Mouse (Mus musculus): ENCODE measurements at regions not wholly inside any gene's neighbourhood (a gene's known extent, or its start where the extent isn't known, plus 50 kb on each side); places are given as distances from the start of the nearest gene placed in this dataset.
A peak's percentile ranks its signal among the peaks of the same experiment; 100 is the strongest.

DNA sequence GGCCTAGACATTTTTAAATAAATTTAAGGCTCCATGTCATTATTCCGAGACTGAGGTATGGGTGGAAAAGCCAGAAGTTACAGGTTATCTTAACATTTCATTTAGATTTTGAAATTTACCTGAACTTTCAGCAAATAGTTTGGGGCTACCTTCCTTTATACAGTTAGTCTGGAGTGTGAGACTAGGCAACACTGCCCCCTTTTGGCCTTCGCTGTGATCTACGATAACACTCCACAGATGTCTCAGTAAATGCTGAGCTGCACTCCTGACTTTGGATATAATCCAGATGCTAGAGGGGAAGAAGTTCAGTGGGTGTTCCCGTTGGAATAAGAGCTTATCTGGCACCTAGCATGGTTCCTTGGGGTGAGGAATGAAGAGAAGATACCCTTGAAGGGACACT, 224.6 kb downstream of the Nsun3 start:
- DNase-seq (ENCODE audit: low spot score in 2 of 2) = peak; percentile 39 to 54
- Histone ChIP-seq H3K27ac (no peak overlapping the region), H3K4me3 (no peak overlapping the region)
- peak; percentile 83 for TF ChIP-seq CTCF (conservative IDR thresholded peaks at IDR 0.05)

DNA sequence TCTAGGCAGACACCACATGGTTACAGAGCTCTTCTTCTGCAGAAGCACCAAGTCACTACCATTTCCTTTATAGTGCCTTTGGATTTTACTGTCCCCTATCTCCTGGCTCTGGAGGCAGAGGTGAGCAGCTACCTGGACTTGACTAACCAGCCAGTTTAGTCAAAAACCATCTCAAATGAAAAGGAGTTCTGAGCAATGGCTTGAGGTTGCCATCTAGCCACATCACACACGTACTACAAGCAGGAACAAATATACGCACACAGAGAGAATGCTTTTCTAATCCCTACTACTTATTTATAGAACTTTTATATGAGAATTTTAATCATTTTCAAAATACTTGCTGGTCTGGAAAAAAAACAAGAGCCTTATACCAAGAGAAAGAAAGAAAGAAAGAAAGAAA, 243.5 kb downstream of the Nsun3 start:
- peak; percentile 41 for TF ChIP-seq CTCF (conservative IDR thresholded peaks at IDR 0.05)
- DNase-seq (ENCODE audit: low spot score in 2 of 2) = no peak
- no peak overlapping the region for H3K4me3 ChIP-seq
- no peak overlapping the region for H3K27ac ChIP-seq

DNA sequence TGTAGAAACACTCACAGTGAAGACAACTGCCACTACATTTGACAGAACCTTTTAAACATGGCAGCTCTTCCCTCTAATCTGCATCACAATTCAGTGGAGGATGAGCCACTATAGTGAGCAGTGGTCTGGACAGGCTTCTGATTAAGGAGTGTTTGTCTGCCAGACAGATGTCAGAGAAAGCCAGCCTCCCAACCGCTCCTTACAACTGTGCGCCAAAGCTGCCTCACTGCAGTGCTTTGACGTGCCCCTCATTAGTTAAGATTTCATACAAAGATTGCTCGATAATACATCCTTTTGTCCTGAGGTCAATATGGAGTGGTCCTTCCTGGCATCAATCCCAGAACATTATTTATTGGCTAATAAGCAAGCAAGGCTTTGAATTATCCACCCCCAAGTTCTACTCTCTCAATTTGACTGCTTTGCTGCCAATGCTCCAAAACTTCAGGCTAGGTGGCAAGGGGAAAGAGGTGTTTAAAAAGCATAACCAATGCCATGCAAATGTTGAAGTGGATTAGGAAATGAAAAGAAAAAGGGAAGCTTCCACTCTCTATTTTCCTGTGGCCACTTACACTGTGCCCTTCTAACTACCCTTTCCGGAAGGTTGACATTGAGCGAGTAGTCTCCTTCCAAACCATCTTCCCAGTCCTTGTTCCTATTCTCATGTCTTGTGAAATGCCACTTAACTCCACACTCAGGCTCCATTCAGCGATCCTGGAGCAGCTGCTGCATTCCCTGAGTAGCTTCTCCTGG, 248.7 kb downstream of the Nsun3 start:
- no peak for DNase-seq (ENCODE audit: low spot score in 2 of 2)
- no peak overlapping the region for H3K27ac ChIP-seq
- no peak overlapping the region for H3K4me3 ChIP-seq
- TF ChIP-seq CTCF (conservative IDR thresholded peaks at IDR 0.05) = no peak

DNA sequence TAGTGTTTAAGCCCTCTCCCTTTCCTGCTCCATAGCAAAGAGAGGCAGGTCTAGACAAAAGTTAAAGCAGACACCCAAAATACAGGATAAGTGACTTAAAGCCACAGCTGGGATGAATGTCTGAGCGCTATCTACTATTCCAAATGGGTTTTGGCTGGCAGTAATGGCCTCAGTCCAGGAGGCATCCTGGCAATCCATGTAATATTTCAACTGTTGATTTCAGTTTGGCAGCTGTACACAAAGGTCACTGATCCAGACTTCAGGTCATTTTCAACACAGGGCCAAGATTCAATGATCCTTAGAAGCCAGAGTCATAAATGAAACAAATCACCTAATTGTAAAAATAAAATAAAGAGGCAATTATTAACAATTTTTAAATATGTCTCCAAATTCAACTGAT, 277.3 kb downstream of the Nsun3 start:
- DNase-seq (ENCODE audit: low spot score in 2 of 2) = no peak
- H3K27ac ChIP-seq = no peak overlapping the region
- TF ChIP-seq CTCF (conservative IDR thresholded peaks at IDR 0.05) = no peak
- H3K4me3 ChIP-seq = no peak overlapping the region

DNA sequence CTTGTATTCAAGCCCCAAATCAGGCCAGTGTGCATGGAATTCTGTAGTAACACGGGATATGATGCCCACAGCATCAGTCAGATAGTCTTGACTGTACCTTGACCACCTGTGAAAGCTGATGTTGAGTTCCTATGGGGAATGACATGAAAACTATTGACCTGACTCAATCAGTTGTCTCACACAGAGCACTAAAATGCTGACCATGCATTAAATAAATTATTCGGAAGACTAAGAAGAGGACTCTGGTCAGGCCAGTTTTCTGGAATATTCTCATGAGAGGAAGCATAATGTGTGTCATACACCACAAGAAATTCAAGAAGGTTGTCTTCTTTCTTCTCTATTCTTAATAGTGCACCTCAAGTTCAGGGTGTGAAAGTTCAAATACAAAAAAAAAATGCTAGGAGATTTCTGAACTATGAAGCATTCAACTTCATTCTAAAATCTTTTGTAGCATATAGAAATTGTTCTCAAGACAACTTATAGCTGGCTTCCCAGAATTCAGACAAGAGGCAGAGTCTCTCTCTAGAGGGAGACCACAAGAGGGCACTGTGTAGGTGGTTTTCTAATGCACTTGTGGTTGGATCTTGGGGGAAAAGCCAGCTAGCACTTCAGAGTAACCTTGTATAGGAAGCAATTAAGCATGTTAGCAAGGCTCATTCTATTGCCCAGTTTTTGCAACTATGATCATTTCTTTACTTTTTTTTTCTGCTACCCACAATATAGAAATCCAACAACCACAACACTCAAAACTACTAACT, 279.7 kb downstream of the Nsun3 start:
- peak; percentile 31 to 61 for DNase-seq (ENCODE audit: low spot score in 2 of 2)
- no peak overlapping the region for H3K27ac ChIP-seq
- H3K4me3 ChIP-seq = no peak overlapping the region
- peak; percentile 88 for TF ChIP-seq CTCF (conservative IDR thresholded peaks at IDR 0.05)

DNA sequence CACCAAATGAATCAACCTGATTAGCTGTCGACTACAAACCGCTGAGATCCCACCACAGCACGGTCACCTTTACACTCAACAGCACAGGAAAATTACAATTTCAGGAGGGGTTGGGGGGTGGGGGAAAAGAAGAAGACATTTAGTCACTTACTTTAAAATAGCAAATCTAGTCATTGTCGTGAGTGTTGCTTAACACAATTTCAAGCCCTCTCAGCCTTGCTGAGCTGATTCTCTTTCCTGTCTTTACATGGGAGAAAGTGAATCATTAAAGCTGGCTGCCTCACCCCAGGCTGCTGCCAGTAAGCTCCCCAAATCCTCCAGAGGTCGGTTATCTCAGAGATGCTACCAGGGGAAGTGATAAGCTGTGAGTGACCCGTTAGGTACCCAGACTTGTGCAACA, 285.7 kb downstream of the Nsun3 start:
- TF ChIP-seq CTCF (conservative IDR thresholded peaks at IDR 0.05) = no peak

DNA sequence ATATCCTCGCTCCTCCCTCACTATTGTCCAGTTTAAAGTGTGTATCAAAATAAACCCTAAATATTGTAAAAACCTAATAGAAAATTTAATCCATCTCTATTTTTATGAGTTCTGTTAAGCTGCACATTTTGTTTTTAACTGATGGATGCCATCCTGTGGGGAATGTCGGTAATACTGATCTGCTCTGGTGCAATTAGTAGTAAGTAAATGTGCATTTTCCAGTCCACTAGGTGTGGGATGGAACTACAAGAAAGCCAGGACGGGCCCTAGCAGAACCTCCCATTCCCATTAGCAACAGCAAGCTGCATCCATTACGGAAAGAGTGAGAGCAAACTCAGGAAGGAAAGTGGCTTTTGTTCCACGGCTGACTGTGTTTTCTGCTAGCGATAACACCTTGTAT, 286.3 kb downstream of the Nsun3 start:
- H3K27ac ChIP-seq = peak overlapping the region; percentile 30
- peak; percentile 82 for TF ChIP-seq CTCF (conservative IDR thresholded peaks at IDR 0.05)
- DNase-seq (ENCODE audit: low spot score in 2 of 2) = peak; percentile 52 to 61
- H3K4me3 ChIP-seq = no peak overlapping the region; the same call in 1 of the 2 replicates

More for the DNA sequence above, 285.7 kb downstream of the Nsun3 start:
- no peak overlapping the region for H3K4me3 ChIP-seq
- H3K27ac ChIP-seq = no peak overlapping the region
- DNase-seq (ENCODE audit: low spot score in 2 of 2) = no peak

DNA sequence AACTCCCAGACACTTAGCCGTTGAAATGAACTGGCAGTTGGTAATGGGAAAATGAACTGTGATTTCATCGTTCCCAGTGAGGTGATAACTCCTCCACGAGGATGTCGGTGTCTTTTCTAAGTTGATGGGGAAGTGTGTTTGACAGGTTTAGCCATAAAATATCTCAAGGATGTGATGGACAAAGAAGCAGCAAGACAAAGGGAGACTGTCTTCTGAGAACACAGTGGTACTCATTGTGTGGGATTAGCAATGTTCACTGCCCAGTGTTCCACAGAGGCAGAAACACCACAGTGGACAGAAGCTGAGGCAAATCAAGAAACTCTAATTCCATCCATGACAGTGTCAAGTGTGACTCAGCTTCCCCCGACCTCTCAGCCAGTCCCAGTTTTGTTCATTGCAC, 287.9 kb downstream of the Nsun3 start:
- no peak for TF ChIP-seq CTCF (conservative IDR thresholded peaks at IDR 0.05)
- no peak for DNase-seq (ENCODE audit: low spot score in 2 of 2)
- no peak overlapping the region for H3K4me3 ChIP-seq
- no peak overlapping the region for H3K27ac ChIP-seq

DNA sequence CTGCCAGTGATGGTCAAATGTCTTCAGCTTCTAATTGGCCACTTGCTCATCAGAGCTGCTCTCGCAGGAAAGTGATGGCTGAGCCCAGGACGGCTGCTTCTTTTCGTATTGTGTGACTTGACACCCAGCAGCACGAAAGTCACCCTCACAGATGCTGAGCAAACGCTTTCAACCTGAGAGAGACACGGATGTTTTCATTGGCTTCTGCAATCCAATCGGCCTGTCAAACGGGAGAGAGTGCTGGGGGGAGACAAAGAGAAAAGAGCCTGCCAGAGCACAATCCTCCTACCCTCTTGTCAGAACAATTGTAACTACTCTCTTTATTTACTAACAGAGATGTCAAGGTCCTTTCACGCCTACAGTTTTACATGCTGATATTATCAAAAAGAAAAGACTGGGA, 289.9 kb downstream of the Nsun3 start:
- no peak overlapping the region for H3K4me3 ChIP-seq
- TF ChIP-seq CTCF (conservative IDR thresholded peaks at IDR 0.05) = no peak
- H3K27ac ChIP-seq = no peak overlapping the region
- no peak for DNase-seq (ENCODE audit: low spot score in 2 of 2)

DNA sequence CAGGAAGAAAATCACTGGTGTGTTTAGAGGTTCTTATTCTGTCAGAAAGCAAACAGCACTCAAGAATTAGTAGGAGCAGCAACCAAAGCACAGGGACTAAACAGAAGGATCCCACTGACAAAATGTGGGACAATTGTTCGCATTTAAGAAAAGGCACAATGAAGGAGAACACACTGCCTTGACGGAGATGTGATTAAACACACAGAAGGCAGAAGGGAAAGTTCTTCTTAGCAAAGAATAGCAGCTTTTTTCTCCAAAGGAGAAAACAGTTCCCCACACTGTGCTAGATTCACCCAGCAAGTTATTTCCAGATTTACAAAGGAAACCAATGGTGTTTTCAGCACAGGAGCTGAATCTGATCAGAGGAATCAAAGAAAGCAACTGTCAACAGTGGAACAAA, 316.5 kb downstream of the Nsun3 start:
- H3K27ac ChIP-seq = no peak overlapping the region
- peak in 1 of 2 experiments; percentile 24 for DNase-seq (ENCODE audit: low spot score in 2 of 2)
- H3K4me3 ChIP-seq = no peak overlapping the region
- TF ChIP-seq CTCF (conservative IDR thresholded peaks at IDR 0.05) = no peak

DNA sequence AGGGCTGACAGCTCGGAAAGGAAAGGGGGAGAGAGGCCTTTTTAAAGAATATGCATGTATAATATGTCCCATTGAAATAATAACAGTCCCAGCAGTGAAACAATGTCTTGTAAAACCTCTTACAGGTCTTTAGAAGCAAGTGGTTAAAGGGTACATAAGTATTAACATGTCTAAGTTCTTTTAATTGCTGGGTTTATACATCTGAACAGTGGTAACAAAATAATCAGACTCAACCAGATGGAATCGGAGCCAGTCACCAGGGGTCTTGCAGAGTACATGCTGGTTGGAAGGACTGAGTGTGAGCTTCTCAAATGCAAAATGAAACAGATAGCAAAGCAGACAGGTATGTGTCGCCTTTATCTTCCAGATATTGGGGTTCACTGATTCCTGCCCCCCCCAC, 317.3 kb downstream of the Nsun3 start:
- TF ChIP-seq CTCF (conservative IDR thresholded peaks at IDR 0.05) = no peak
- Histone ChIP-seq H3K27ac (no peak overlapping the region), H3K4me3 (no peak overlapping the region)
- no peak for DNase-seq (ENCODE audit: low spot score in 2 of 2)

DNA sequence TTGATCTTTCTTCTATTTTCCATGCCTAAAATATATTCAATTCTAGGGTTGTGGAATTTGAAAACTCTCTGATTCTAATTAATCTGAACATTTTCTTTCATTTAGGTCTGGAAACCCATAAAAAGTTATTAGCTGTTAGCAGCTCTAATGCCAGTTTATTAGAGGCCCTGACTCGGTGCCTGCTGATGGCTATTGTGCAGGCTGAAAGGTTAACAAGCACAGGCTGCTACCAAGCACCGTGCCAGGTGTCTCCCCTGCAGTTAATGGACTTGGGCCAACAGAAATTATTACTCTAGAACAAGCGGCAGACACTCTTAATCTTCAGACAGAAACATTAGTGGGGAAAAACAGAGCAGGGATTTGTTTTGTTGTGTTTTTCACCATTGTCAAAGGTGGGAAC, 317.8 kb downstream of the Nsun3 start:
- no peak for DNase-seq (ENCODE audit: low spot score in 2 of 2)
- no peak overlapping the region for H3K4me3 ChIP-seq
- TF ChIP-seq CTCF (conservative IDR thresholded peaks at IDR 0.05) = no peak
- no peak overlapping the region for H3K27ac ChIP-seq

DNA sequence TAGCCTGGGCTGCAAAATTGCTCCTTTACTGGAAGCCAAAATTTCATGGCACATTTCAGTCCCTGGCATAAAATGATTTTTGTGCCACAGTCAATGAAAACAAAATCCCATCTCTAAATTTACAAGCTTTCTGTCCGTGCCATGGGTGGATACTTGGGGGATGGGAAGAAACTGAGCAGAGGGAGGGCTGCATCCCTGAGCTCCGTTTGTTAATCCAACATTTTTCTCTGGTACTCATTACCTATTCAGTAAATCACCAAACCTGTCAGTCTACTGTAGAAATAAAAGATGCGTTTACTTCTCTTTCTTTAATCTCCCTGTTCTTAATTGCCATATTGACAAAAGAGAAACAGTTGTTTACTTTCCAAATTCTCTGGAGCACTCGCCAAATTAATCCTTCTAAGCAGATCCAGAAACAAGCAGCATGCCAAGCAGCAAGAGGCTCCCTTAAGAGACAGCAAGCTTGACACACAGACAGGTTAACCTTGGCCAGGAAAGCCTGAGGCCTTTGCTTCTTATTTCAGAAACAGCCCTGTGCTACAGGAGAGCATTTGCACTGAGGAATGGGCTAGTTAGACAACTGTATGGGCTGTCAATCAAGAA, 326.6 kb downstream of the Nsun3 start:
- Histone ChIP-seq H3K27ac (no peak overlapping the region), H3K4me3 (no peak overlapping the region)
- no peak for TF ChIP-seq CTCF (conservative IDR thresholded peaks at IDR 0.05)
- DNase-seq (ENCODE audit: low spot score in 2 of 2) = no peak

Measured in layer of hippocampus, adult 2 months (tissue).